Mouse (Mus musculus): ENCODE measurements around the gene Slc8a2.

DNA sequence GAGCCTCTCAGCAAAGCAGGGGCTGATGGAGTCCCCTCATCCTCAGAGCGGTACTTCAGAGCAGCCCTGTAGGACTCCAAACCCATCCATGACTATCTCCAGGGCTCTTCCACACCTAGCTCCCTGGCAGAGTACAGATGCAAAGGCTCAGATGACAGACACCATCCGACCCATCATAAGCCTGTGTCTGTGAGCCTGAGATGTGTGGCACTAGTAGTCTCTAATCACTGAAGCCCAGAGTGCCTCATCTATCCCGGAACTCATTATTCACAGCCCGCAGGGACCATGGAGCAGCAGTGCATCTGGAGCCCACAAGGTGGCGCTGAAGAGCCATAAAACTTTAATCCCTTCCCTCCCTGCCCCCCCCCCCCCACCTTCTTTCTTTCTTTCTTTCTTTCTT, 62.7 kb downstream of the Slc8a2 start:
- TF ChIP-seq EP300 (IDR thresholded peaks at IDR 0.05; ENCODE audit: low read depth): no peak
- peak; percentile 79 for TF ChIP-seq CTCF (IDR thresholded peaks at IDR 0.05; ENCODE audit: low read depth)

Data from liver, postnatal 0 days (tissue).